Mouse (Mus musculus) naive thymus-derived CD4-positive, alpha-beta T cell, adult 2 months (primary cell): ENCODE data around the gene Tfap2b.

Source experiments
- DNase-seq: peaks from one replicate; pipeline ENCODE4 v3.0.0-alpha.2; 2011; ENCODE audit warnings: low read depth

Tfap2b gene

GRCm38 (mm10) chr1:19208641-19209358, at the start of gene Tfap2b:
Tfap2b (plus strand) TSS chr1:19208914.
- DNase-seq: no peak

- no peak for DNase-seq
Observed at GRCm38 (mm10) chr1:19178742-19179397, 29.8 kb upstream of the Tfap2b start.

- no peak for DNase-seq
Observed at GRCm38 (mm10) chr1:19205649-19206048, 3.1 kb upstream of the Tfap2b start.

GRCm38 (mm10) chr1:19206194-19206593, 2.5 kb upstream of the Tfap2b start:
- DNase-seq: no peak

- DNase-seq: no peak
Observed at GRCm38 (mm10) chr1:19207611-19208010, 1.1 kb upstream of the Tfap2b start.

- no peak for DNase-seq
Observed at GRCm38 (mm10) chr1:19209359-19209745, 638 bp downstream of the Tfap2b start.

GRCm38 (mm10) chr1:19209776-19210175, 1.1 kb downstream of the Tfap2b start:
- no peak for DNase-seq

GRCm38 (mm10) chr1:19210215-19211032, 1.7 kb downstream of the Tfap2b start:
- DNase-seq: no peak

- DNase-seq: no peak
Observed at GRCm38 (mm10) chr1:19211033-19211405, 2.3 kb downstream of the Tfap2b start.

GRCm38 (mm10) chr1:19211546-19212154, 2.9 kb downstream of the Tfap2b start:
- DNase-seq: no peak

- no peak for DNase-seq
Observed at GRCm38 (mm10) chr1:19212691-19213090, 4.0 kb downstream of the Tfap2b start.

- DNase-seq: no peak
Observed at GRCm38 (mm10) chr1:19213171-19213570, 4.5 kb downstream of the Tfap2b start.

- no peak for DNase-seq
Observed at GRCm38 (mm10) chr1:19213851-19214395, 5.2 kb downstream of the Tfap2b start.

GRCm38 (mm10) chr1:19217391-19217790, 8.7 kb downstream of the Tfap2b start:
- DNase-seq: no peak

GRCm38 (mm10) chr1:19218221-19218620, 9.5 kb downstream of the Tfap2b start:
- no peak for DNase-seq

- DNase-seq: no peak
Observed at GRCm38 (mm10) chr1:19219381-19219780, 10.7 kb downstream of the Tfap2b start.

- DNase-seq: no peak
Observed at GRCm38 (mm10) chr1:19220564-19220963, 11.8 kb downstream of the Tfap2b start.

GRCm38 (mm10) chr1:19221601-19222000, 12.9 kb downstream of the Tfap2b start:
- no peak for DNase-seq

GRCm38 (mm10) chr1:19226699-19227098, 18.0 kb downstream of the Tfap2b start:
- no peak for DNase-seq

- no peak for DNase-seq
Observed at GRCm38 (mm10) chr1:19230926-19231573, 22.3 kb downstream of the Tfap2b start.

GRCm38 (mm10) chr1:19231574-19232080, 22.9 kb downstream of the Tfap2b start:
- no peak for DNase-seq
